Mouse (Mus musculus) liver, embryonic 18 days (tissue): ENCODE results near the gene Pi16. TPM values are rescaled to one million over a fixed set of nuclear protein-coding genes. Genes with fewer than 3 reads are reported as not detected.

ENCODE experiments used
- polyA plus RNA-seq: library from polyadenylated mRNA; depleted of rRNA; stranded (reverse); fragments of >200 nt; gene quantifications from 2 replicates; pipeline ENCODE4 v1.2.3, GENCODE M21; 2012; rRNA removed

The Pi16 gene
- polyA plus RNA-seq: 6.7 and 8.0 TPM in 2 replicates

GRCm38 (mm10) chr17:29317380-29317779 lies at the start of gene Pi16:
Gene Pi16 (plus strand): TSS chr17:29317680.

GRCm38 (mm10) chr17:29268682-29269348 lies 48.7 kb upstream of the Pi16 start, which contains the start of gene BC004004:
Gene BC004004 (plus strand): TSS chr17:29268788.

GRCm38 (mm10) chr17:29347645-29348256 lies 30.3 kb downstream of the Pi16 start, which contains the start of gene Mtch1:
Gene Mtch1 (minus strand): TSS chr17:29347934.

GRCm38 (mm10) chr17:29360761-29361221 lies 43.3 kb downstream of the Pi16 start, which contains the start of gene Fgd2:
Gene Fgd2 (plus strand): TSS chr17:29360914.

Other genes starting within 250 kb of the Pi16 start
- gene Cdkn1a, start 226.7 kb upstream of the Pi16 start, polyA plus RNA-seq: 28.8 and 29.6 TPM in 2 replicates
- gene Rab44, start 203.5 kb upstream of the Pi16 start, polyA plus RNA-seq: 20.4 and 34.3 TPM in 2 replicates
- gene Cpne5, start 79.5 kb upstream of the Pi16 start, polyA plus RNA-seq: 0.14 and 0.24 TPM in 2 replicates
- 29.5 and 32.8 TPM in 2 replicates for gene Ppil1, start 53.5 kb upstream of the Pi16 start, polyA plus RNA-seq
- 101 and 129 TPM in 2 replicates for gene BC004004, start 48.9 kb upstream of the Pi16 start, polyA plus RNA-seq
- 74.7 and 76.7 TPM in 2 replicates for gene Mtch1, start 30.3 kb downstream of the Pi16 start, polyA plus RNA-seq
- 14.0 and 14.2 TPM in 2 replicates for gene Fgd2, start 43.2 kb downstream of the Pi16 start, polyA plus RNA-seq
- 49.7 and 60.0 TPM in 2 replicates for gene Pim1, start 173.1 kb downstream of the Pi16 start, polyA plus RNA-seq
- not detected in 2 replicates for gene Gm17657, start 232.0 kb downstream of the Pi16 start, polyA plus RNA-seq
- gene Tbc1d22b, start 232.1 kb downstream of the Pi16 start, polyA plus RNA-seq: 3.3 and 3.7 TPM in 2 replicates
- gene Tmem217, start 234.7 kb downstream of the Pi16 start, polyA plus RNA-seq: 0.04 TPM in 1 of 2 replicates, not detected in the other